Mouse (Mus musculus) limb, embryonic 11.5 days (tissue): ENCODE results near the gene Rab14. TPM values are rescaled to one million over a fixed set of nuclear protein-coding genes. Genes with fewer than 3 reads are reported as not detected.

Experiments used
- ATAC-seq: fragments of 200-750 bp; cut with Nextera tagmentation; 2 replicates; pipeline ENCODE4 v1.8.0; 2017; ENCODE audit warnings: low read depth; ENCODE audit not compliant: insufficient number of reproducible peaks, low FRiP score, low TSS enrichment
- DNase-seq: peaks from one replicate; pipeline ENCODE4 v3.0.0-alpha.2; 2015; ENCODE audit warnings: low spot score
- H3K27ac ChIP-seq: fragments of 300-500 bp; sonication (generic); replicated peaks from 2 replicates; pipeline ENCODE4 v1.5.1; 2014; ENCODE audit warnings: low read depth, mild to moderate bottlenecking, low read length
- H3K27me3 ChIP-seq: fragments of 300-500 bp; sonication (generic); 2 replicates; pipeline ENCODE4 v1.6.1; 2014; ENCODE audit warnings: mild to moderate bottlenecking, low read length, mixed read lengths; ENCODE audit not compliant: control insufficient read depth, insufficient read depth
- H3K36me3 ChIP-seq: fragments of 300-500 bp; sonication (generic); 2 replicates; pipeline ENCODE4 v1.6.1; 2014; ENCODE audit warnings: mild to moderate bottlenecking, low read length, moderate library complexity, mixed read lengths; ENCODE audit not compliant: control insufficient read depth, insufficient read depth
- H3K4me1 ChIP-seq: fragments of 300-500 bp; sonication (generic); 2 replicates; pipeline ENCODE4 v1.6.1; 2014; ENCODE audit warnings: low read length, mixed read lengths; ENCODE audit not compliant: control insufficient read depth, insufficient read depth
- H3K4me2 ChIP-seq: fragments of 300-500 bp; sonication (generic); 2 replicates; pipeline ENCODE4 v1.6.1; 2014; ENCODE audit warnings: low read depth, mild to moderate bottlenecking, moderate library complexity; ENCODE audit not compliant: severe bottlenecking
- H3K4me3 ChIP-seq: fragments of 300-500 bp; sonication (generic); 2 replicates; pipeline ENCODE4 v1.5.1; 2014; ENCODE audit warnings: low read depth, low read length
- H3K9ac ChIP-seq: fragments of 300-500 bp; sonication (generic); 2 replicates; pipeline ENCODE4 v1.6.1; 2014; ENCODE audit warnings: mild to moderate bottlenecking, low read length
- H3K9me3 ChIP-seq: fragments of 300-500 bp; sonication (generic); 2 replicates; pipeline ENCODE4 v1.6.1; 2016; ENCODE audit warnings: low read length; ENCODE audit not compliant: control insufficient read depth
- WGBS: fragments of 180-500 bp; shearing (Covaris S2); extraction: QIAGEN DNeasy Blood & Tissue Kit; methylation state at CpG from one replicate; pipeline ENCODE4 v1.1.7; 2014; 5-methylcytosine and 5-hydroxymethylcytosine counted together
- polyA plus RNA-seq: library from polyadenylated mRNA; unstranded; fragments of >200 nt; fragmentation: Nextera tagmentation; extraction: Ambion mirVana; gene quantifications from 2 replicates; pipeline ENCODE4 v1.2.1, GENCODE M21; 2014

Rab14 gene
- 219 TPM in 2 replicates for polyA plus RNA-seq

DNA sequence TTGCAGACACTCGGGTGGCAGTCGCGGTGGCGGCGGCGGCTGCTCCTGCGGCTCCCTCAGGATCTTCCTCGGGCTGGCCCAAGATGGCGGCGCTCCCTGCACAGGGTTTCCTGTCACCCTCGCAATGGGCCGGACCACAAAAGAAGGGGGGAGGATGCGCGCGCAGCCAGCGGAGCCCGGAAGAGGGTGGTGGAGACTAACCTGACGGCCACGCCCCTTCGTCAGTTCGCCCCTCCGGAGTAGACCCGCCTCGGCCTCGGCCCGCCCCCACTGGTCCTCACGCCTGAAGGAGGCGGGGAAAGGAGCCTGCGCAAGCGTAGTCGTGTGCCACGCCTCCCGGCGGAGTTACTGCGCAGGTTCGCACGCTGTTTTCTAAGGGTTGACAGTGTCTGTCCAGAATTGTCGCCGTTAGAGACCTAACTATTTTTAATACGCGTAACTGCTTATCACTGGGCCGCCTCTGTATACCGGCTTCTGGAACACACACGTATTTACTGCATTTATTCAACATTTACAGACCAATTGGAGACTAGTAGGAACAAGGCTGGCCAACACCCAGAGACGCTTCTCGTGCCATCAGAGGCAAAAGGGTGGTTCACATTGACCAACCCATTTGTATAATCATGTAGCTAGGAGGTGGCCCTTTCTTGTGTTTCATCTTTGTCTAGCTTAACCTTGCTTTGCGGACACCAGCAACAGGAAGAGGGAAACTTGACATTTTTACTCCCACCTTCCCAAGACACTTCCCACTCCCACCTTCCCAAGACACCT lies at the start of gene Rab14:
Rab14 (minus strand) TSS at position 223 of the 771 bp plus-strand sequence.
- Histone ChIP-seq H3K9ac (peak within 1 kb of the TSS; percentile 99), H3K4me2 (peak within 1 kb of the TSS; percentile 86), H3K36me3 (no peaks in the 10 kb centered on the region), H3K4me3 (peak within 1 kb of the TSS; percentile 99), H3K27me3 (no peaks in the 10 kb centered on the region), H3K9me3 (no peaks in the 10 kb centered on the region), H3K4me1 (peaks cover 6% of the 10 kb centered on the region), H3K27ac (peak within 1 kb of the TSS; percentile 96)
- ATAC-seq, result peak; percentile 97
- DNase-seq, result peak; percentile 100
- WGBS, result under 1% methylated on average over 47 of the region's 47 CpGs

- Histone ChIP-seq H3K4me3 (no peak overlapping the region), H3K9me3 (no peaks in the 10 kb centered on the region), H3K4me2 (no peak overlapping the region), H3K27ac (no peak overlapping the region), H3K4me1 (no peaks in the 10 kb centered on the region), H3K27me3 (no peaks in the 10 kb centered on the region), H3K9ac (no peak overlapping the region), H3K36me3 (no peaks in the 10 kb centered on the region)
- ATAC-seq (no peak), DNase-seq (no peak)
- 76% methylated on average over 5 of the region's 5 CpGs for WGBS
These were observed 46.8 kb upstream of the Rab14 start for GRCm38 (mm10) chr2:35247763-35248162.

- DNase-seq (no peak), ATAC-seq (no peak)
- Histone ChIP-seq H3K36me3 (no peaks in the 10 kb centered on the region), H3K4me3 (no peak overlapping the region), H3K27ac (no peak overlapping the region), H3K9ac (no peak overlapping the region), H3K4me1 (no peaks in the 10 kb centered on the region), H3K4me2 (no peak overlapping the region), H3K27me3 (no peaks in the 10 kb centered on the region), H3K9me3 (no peaks in the 10 kb centered on the region)
- 60% methylated on average over 3 of the region's 3 CpGs for WGBS
These were observed 43.3 kb upstream of the Rab14 start for GRCm38 (mm10) chr2:35244241-35244640.

DNA sequence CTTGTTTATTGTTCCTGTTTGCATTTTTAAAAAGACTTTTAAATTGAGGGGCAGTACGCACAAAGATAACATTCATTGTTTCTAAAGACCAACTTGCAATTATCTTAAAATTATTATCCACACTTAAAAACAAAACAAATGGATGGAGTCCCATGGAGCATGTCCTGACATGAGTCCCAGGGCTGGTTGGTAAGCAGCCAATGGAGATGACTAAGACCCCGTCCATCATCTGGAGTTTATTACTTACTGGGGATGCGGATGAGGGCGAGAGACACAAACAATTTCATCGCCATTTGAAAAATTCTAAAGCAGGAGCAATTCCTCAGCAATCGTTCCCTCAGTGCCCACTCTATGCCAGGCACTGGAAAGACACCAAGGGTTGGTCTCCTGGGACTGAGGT lies 34.1 kb upstream of the Rab14 start:
- Histone ChIP-seq H3K36me3 (no peaks in the 10 kb centered on the region), H3K9me3 (no peaks in the 10 kb centered on the region), H3K4me3 (no peak overlapping the region), H3K27ac (no peak overlapping the region), H3K4me1 (peaks cover 6% of the 10 kb centered on the region; the same call in 1 of the 2 replicates), H3K27me3 (no peaks in the 10 kb centered on the region), H3K9ac (no peak overlapping the region), H3K4me2 (no peak overlapping the region)
- DNase-seq (no peak), ATAC-seq (no peak)
- 83% methylated on average over 6 of the region's 6 CpGs for WGBS

- Histone ChIP-seq H3K27ac (no peak overlapping the region), H3K27me3 (no peaks in the 10 kb centered on the region), H3K4me2 (no peak overlapping the region), H3K9me3 (no peaks in the 10 kb centered on the region), H3K4me1 (peaks cover 8% of the 10 kb centered on the region; the same call in 1 of the 2 replicates), H3K36me3 (no peaks in the 10 kb centered on the region), H3K9ac (no peak overlapping the region), H3K4me3 (no peak overlapping the region)
- no peak for ATAC-seq
- no peak for DNase-seq
- WGBS, result 41% methylated on average over 3 of the region's 3 CpGs
These were observed 33.0 kb upstream of the Rab14 start for GRCm38 (mm10) chr2:35233898-35234297.

- DNase-seq (no peak), ATAC-seq (no peak)
- H3K4me3 ChIP-seq, result no peak overlapping the region
- no peaks in the 10 kb centered on the region for H3K27me3 ChIP-seq
- H3K27ac ChIP-seq, result no peak overlapping the region
- H3K4me1 ChIP-seq, result peaks cover 8% of the 10 kb centered on the region; the same call in 1 of the 2 replicates
- no peaks in the 10 kb centered on the region for H3K36me3 ChIP-seq
- no peak overlapping the region for H3K9ac ChIP-seq
- H3K4me2 ChIP-seq, result no peak overlapping the region
- WGBS, result 68% methylated on average over 17 of the region's 17 CpGs
- H3K9me3 ChIP-seq, result no peaks in the 10 kb centered on the region
These were observed 31.9 kb upstream of the Rab14 start for GRCm38 (mm10) chr2:35232595-35233445.

- no peaks in the 10 kb centered on the region for H3K36me3 ChIP-seq
- DNase-seq, result no peak
- H3K9me3 ChIP-seq, result no peaks in the 10 kb centered on the region
- H3K27ac ChIP-seq, result no peak overlapping the region
- H3K4me3 ChIP-seq, result no peak overlapping the region
- 68% methylated on average over 2 of the region's 2 CpGs for WGBS
- no peak for ATAC-seq
- no peaks in the 10 kb centered on the region for H3K27me3 ChIP-seq
- H3K4me2 ChIP-seq, result no peak overlapping the region
- peaks cover 8% of the 10 kb centered on the region; the same call in 1 of the 2 replicates for H3K4me1 ChIP-seq
- H3K9ac ChIP-seq, result no peak overlapping the region
These were observed 31.0 kb upstream of the Rab14 start for GRCm38 (mm10) chr2:35231871-35232270.

- Histone ChIP-seq H3K4me3 (no peak overlapping the region), H3K27ac (no peak overlapping the region), H3K27me3 (no peaks in the 10 kb centered on the region; the same call in 1 of the 2 replicates), H3K4me2 (no peak overlapping the region), H3K4me1 (peaks cover 8% of the 10 kb centered on the region; the same call in 1 of the 2 replicates), H3K9me3 (no peaks in the 10 kb centered on the region), H3K36me3 (no peaks in the 10 kb centered on the region), H3K9ac (no peak overlapping the region)
- no peak for DNase-seq
- no peak for ATAC-seq
- WGBS, result 22% methylated on average over 8 of the region's 8 CpGs
These were observed 29.3 kb upstream of the Rab14 start for GRCm38 (mm10) chr2:35230215-35230614.
